Mouse (Mus musculus): Measurements from ENCODE around the gene Lypla2.

DNA sequence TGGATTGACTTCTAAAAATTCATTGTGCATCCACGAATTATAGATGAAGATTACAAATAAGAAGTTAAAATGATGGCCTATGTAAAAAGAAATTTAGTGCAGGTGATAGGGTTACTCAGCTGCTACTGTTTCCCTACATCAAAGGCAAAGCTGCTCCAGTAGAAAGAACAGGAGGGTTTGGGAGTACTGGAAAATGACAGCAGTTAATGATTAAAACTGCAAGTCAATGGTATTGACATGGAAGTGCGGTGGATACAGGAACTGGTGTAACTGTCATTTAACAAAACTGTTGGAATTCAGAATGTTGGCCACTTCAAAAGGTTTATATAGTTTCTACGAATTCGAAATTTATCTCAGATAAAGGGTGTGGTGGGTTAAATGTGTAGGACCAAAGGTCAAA lies 22.7 kb upstream of the Lypla2 start:
- TF ChIP-seq CTCF (IDR thresholded peaks at IDR 0.05; ENCODE audit: control insufficient read depth, insufficient read depth, low read length) (no peak), POLR2A (IDR thresholded peaks at IDR 0.05; ENCODE audit: borderline replicate concordance, control insufficient read depth, low read depth, low read length) (no peak)

All from bone marrow, adult 2 months (tissue).